Mouse (Mus musculus) forebrain, embryonic 12.5 days (tissue): ENCODE measurements at regions not wholly inside any gene's neighbourhood (a gene's known extent, or its start where the extent isn't known, plus 50 kb on each side); places are given as distances from the start of the nearest gene placed in this dataset.

Source experiments
- ATAC-seq: fragments of 200-750 bp; cut with Nextera tagmentation; 2 replicates; pipeline ENCODE4 v1.8.0; 2017; ENCODE audit warnings: moderate TSS enrichment; ENCODE audit not compliant: low FRiP score
- H3K27ac ChIP-seq: fragments of 300-500 bp; sonication (generic); 2 replicates; pipeline ENCODE4 v1.5.1; 2016; ENCODE audit warnings: mild to moderate bottlenecking
- H3K27me3 ChIP-seq: fragments of 300-500 bp; sonication (generic); 2 replicates; pipeline ENCODE4 v1.6.1; 2016; ENCODE audit warnings: mild to moderate bottlenecking
- H3K36me3 ChIP-seq: fragments of 300-500 bp; sonication (generic); replicated peaks from 2 replicates; pipeline ENCODE4 v1.6.1; 2016; ENCODE audit warnings: mild to moderate bottlenecking
- H3K4me1 ChIP-seq: fragments of 300-500 bp; sonication (generic); 2 replicates; pipeline ENCODE4 v1.6.1; 2016
- H3K4me2 ChIP-seq: fragments of 300-500 bp; sonication (generic); 2 replicates; pipeline ENCODE4 v1.6.1; 2016; ENCODE audit warnings: mild to moderate bottlenecking, moderate library complexity
- H3K4me3 ChIP-seq: fragments of 300-500 bp; sonication (generic); replicated peaks from 2 replicates; pipeline ENCODE4 v1.5.1; 2016; ENCODE audit warnings: mild to moderate bottlenecking
- H3K9ac ChIP-seq: fragments of 300-500 bp; sonication (generic); 2 replicates; pipeline ENCODE4 v1.6.1; 2016; ENCODE audit warnings: mild to moderate bottlenecking
- H3K9me3 ChIP-seq: fragments of 300-500 bp; sonication (generic); 2 replicates; pipeline ENCODE4 v1.6.1; 2016
- WGBS: fragments of 180-500 bp; shearing (Covaris S2); methylation state at CpG from one replicate; pipeline ENCODE4 v1.1.7; 2016; 5-methylcytosine and 5-hydroxymethylcytosine counted together

- WGBS = 53% methylated on average over 12 of the region's 12 CpGs
- Histone ChIP-seq H3K9me3 (peaks cover 31% of the 10 kb centered on the region), H3K4me2 (no peak overlapping the region)
Measured at GRCm38 (mm10) chr5:111869011-111869410, 135.3 kb downstream of the Gm26897 start.

GRCm38 (mm10) chr5:111877165-111877793 is 143.6 kb downstream of the Gm26897 start:
- Histone ChIP-seq H3K27ac (peak overlapping the region; percentile 75), H3K27me3 (no peaks in the 10 kb centered on the region), H3K36me3 (no peaks in the 10 kb centered on the region), H3K4me1 (peaks cover 20% of the 10 kb centered on the region), H3K4me3 (no peak overlapping the region), H3K9me3 (peaks cover 11% of the 10 kb centered on the region), H3K9ac (peak overlapping the region; percentile 29; the same call in 1 of the 2 replicates), H3K4me2 (peak overlapping the region; percentile 17; the same call in 1 of the 2 replicates)
- peak; percentile 71 for ATAC-seq
- 1% methylated on average over 8 of the region's 8 CpGs for WGBS

More at GRCm38 (mm10) chr5:111869011-111869410, 135.3 kb downstream of the Gm26897 start:
- H3K36me3 ChIP-seq = no peaks in the 10 kb centered on the region
- no peak overlapping the region for H3K27ac ChIP-seq
- H3K4me3 ChIP-seq = no peak overlapping the region
- ATAC-seq = no peak
- H3K4me1 ChIP-seq = 0 out of 2 replicates have a peak, but pooled peaks cover 3% of the 10 kb centered on the region
- H3K9ac ChIP-seq = no peak overlapping the region
- H3K27me3 ChIP-seq = peaks cover 28% of the 10 kb centered on the region

GRCm38 (mm10) chr5:111879044-111879443 is 145.3 kb downstream of the Gm26897 start:
- Histone ChIP-seq H3K27ac (no peak overlapping the region), H3K4me3 (no peak overlapping the region), H3K27me3 (peaks cover 7% of the 10 kb centered on the region; the same call in 1 of the 2 replicates), H3K4me1 (peaks cover 24% of the 10 kb centered on the region), H3K36me3 (no peaks in the 10 kb centered on the region), H3K9ac (no peak overlapping the region), H3K9me3 (no peaks in the 10 kb centered on the region), H3K4me2 (no peak overlapping the region)
- no peak for ATAC-seq

- H3K27me3 ChIP-seq = peaks cover 14% of the 10 kb centered on the region; the same call in 1 of the 2 replicates
- no peak overlapping the region for H3K4me2 ChIP-seq
- H3K27ac ChIP-seq = no peak overlapping the region
- no peak for ATAC-seq
- no peaks in the 10 kb centered on the region for H3K36me3 ChIP-seq
- H3K4me3 ChIP-seq = no peak overlapping the region
- H3K9ac ChIP-seq = no peak overlapping the region
- no peaks in the 10 kb centered on the region for H3K9me3 ChIP-seq
- peaks cover 24% of the 10 kb centered on the region for H3K4me1 ChIP-seq
- 77% methylated on average over 2 of the region's 2 CpGs for WGBS
Measured at GRCm38 (mm10) chr5:111880268-111880667, 146.5 kb downstream of the Gm26897 start.

GRCm38 (mm10) chr5:111881517-111881916 is 147.8 kb downstream of the Gm26897 start:
- no peak overlapping the region for H3K4me3 ChIP-seq
- WGBS = 34% methylated on average over 5 of the region's 5 CpGs
- ATAC-seq = no peak

GRCm38 (mm10) chr5:111887281-111887680 is 153.6 kb downstream of the Gm26897 start:
- ATAC-seq = no peak
- Histone ChIP-seq H3K27ac (no peak overlapping the region), H3K9ac (no peak overlapping the region), H3K9me3 (no peaks in the 10 kb centered on the region), H3K36me3 (no peaks in the 10 kb centered on the region), H3K4me3 (no peak overlapping the region), H3K4me1 (peaks cover 31% of the 10 kb centered on the region), H3K27me3 (peaks cover 18% of the 10 kb centered on the region), H3K4me2 (no peak overlapping the region)
- WGBS = 72% methylated on average over 4 of the region's 4 CpGs

More at GRCm38 (mm10) chr5:111881517-111881916, 147.8 kb downstream of the Gm26897 start:
- Histone ChIP-seq H3K27me3 (peaks cover 14% of the 10 kb centered on the region), H3K36me3 (no peaks in the 10 kb centered on the region), H3K9me3 (no peaks in the 10 kb centered on the region), H3K27ac (0 out of 2 replicates have a peak overlapping the region, but pooled peaks have one; percentile 2), H3K4me1 (peaks cover 31% of the 10 kb centered on the region), H3K9ac (no peak overlapping the region), H3K4me2 (no peak overlapping the region)

GRCm38 (mm10) chr5:111890800-111891199 is 157.1 kb downstream of the Gm26897 start:
- Histone ChIP-seq H3K9ac (no peak overlapping the region), H3K4me2 (no peak overlapping the region), H3K4me3 (no peak overlapping the region), H3K27ac (peak overlapping the region; percentile 88), H3K36me3 (no peaks in the 10 kb centered on the region), H3K9me3 (no peaks in the 10 kb centered on the region), H3K27me3 (peaks cover 5% of the 10 kb centered on the region), H3K4me1 (peaks cover 51% of the 10 kb centered on the region)
- no peak for ATAC-seq
- 60% methylated on average over 7 of the region's 7 CpGs for WGBS

GRCm38 (mm10) chr5:111891261-111891693 is 157.6 kb downstream of the Gm26897 start:
- no peak overlapping the region for H3K9ac ChIP-seq
- no peak for ATAC-seq
- peaks cover 9% of the 10 kb centered on the region; the same call in 1 of the 2 replicates for H3K27me3 ChIP-seq
- no peak overlapping the region for H3K4me3 ChIP-seq
- 69% methylated on average over 8 of the region's 8 CpGs for WGBS
- H3K27ac ChIP-seq = peak overlapping the region; percentile 88
- H3K36me3 ChIP-seq = no peaks in the 10 kb centered on the region
- H3K9me3 ChIP-seq = no peaks in the 10 kb centered on the region
- H3K4me2 ChIP-seq = no peak overlapping the region
- peaks cover 47% of the 10 kb centered on the region for H3K4me1 ChIP-seq

GRCm38 (mm10) chr5:111892956-111893355 is 159.2 kb downstream of the Gm26897 start:
- Histone ChIP-seq H3K27ac (peak overlapping the region; percentile 88), H3K4me2 (no peak overlapping the region), H3K9ac (no peak overlapping the region), H3K36me3 (no peaks in the 10 kb centered on the region), H3K4me1 (peaks cover 47% of the 10 kb centered on the region), H3K4me3 (no peak overlapping the region), H3K27me3 (peaks cover 9% of the 10 kb centered on the region; the same call in 1 of the 2 replicates), H3K9me3 (no peaks in the 10 kb centered on the region)
- no peak for ATAC-seq
- 51% methylated on average over 3 of the region's 3 CpGs for WGBS

GRCm38 (mm10) chr5:111893905-111894311 is 160.2 kb downstream of the Gm26897 start:
- Histone ChIP-seq H3K4me2 (peak overlapping the region; percentile 47), H3K36me3 (no peaks in the 10 kb centered on the region), H3K9me3 (no peaks in the 10 kb centered on the region), H3K4me3 (peak overlapping the region; percentile 8; the same call in 1 of the 2 replicates), H3K27ac (peak overlapping the region; percentile 88), H3K27me3 (peaks cover 12% of the 10 kb centered on the region; the same call in 1 of the 2 replicates), H3K4me1 (peaks cover 57% of the 10 kb centered on the region), H3K9ac (0 out of 2 replicates have a peak overlapping the region, but pooled peaks have one; percentile 2)
- WGBS = under 1% methylated on average over 11 of the region's 11 CpGs
- ATAC-seq = peak; percentile 90

GRCm38 (mm10) chr5:111897568-111897967 is 163.8 kb downstream of the Gm26897 start:
- WGBS = 60% methylated on average over 4 of the region's 4 CpGs
- peaks cover 19% of the 10 kb centered on the region for H3K27me3 ChIP-seq
- H3K27ac ChIP-seq = peak overlapping the region; percentile 83; the same call in 1 of the 2 replicates
- H3K9me3 ChIP-seq = no peaks in the 10 kb centered on the region
- no peaks in the 10 kb centered on the region for H3K36me3 ChIP-seq
- H3K4me3 ChIP-seq = no peak overlapping the region
- peaks cover 63% of the 10 kb centered on the region for H3K4me1 ChIP-seq
- no peak for ATAC-seq
- no peak overlapping the region for H3K4me2 ChIP-seq
- H3K9ac ChIP-seq = no peak overlapping the region

GRCm38 (mm10) chr5:111898482-111898881 is 164.8 kb downstream of the Gm26897 start:
- 0 out of 2 replicates have a peak overlapping the region, but pooled peaks have one; percentile 4 for H3K9ac ChIP-seq
- no peak overlapping the region for H3K4me3 ChIP-seq
- peaks cover 54% of the 10 kb centered on the region for H3K4me1 ChIP-seq
- WGBS = 26% methylated on average over 12 of the region's 12 CpGs
- no peaks in the 10 kb centered on the region for H3K36me3 ChIP-seq
- peak overlapping the region; percentile 83 for H3K27ac ChIP-seq
- H3K4me2 ChIP-seq = no peak overlapping the region
- H3K9me3 ChIP-seq = no peaks in the 10 kb centered on the region
- H3K27me3 ChIP-seq = peaks cover 26% of the 10 kb centered on the region
- peak; percentile 35; the same call in 1 of the 2 replicates for ATAC-seq
